Mouse (Mus musculus) cortical plate, adult 2 months (tissue): Measurements from ENCODE around the gene Olig3.

Experiments
- CTCF ChIP-seq: fragments of 200-500 bp; IDR thresholded peaks from 2 replicates; pipeline ENCODE4 v1.5.1; 2011; ENCODE audit warnings: mild to moderate bottlenecking, control low read depth, low read length; ENCODE audit not compliant: insufficient read depth; ENCODE audit errors: extremely low read depth
- POLR2A ChIP-seq: fragments of 200-500 bp; IDR thresholded peaks from 2 replicates; pipeline ENCODE4 v1.6.1; 2011; ENCODE audit warnings: mild to moderate bottlenecking, low read length, control low read depth; ENCODE audit not compliant: insufficient read depth; ENCODE audit errors: extremely low read depth

DNA sequence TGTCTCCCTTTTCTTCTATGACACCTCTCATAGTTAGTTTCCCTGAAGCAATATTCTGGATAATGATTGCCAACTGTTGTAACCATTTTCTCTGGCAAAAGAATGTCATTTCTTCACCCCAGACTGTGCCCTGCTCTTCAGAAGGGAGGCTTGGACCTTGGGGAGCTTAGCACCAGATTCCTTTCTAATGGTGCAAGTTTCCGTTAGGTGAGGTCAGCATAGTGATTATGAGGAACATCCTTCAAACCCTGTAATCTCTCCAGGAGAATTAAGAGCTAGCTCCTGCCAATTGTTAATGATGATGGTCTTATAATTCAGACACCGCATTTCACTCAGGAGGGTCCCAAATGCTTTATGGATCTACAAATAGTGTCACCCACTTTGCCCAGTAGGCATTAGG, 19.5 kb downstream of the Olig3 start:
- TF ChIP-seq POLR2A: no peak
- no peak for TF ChIP-seq CTCF
